Mouse (Mus musculus): Measurements from ENCODE around the gene Efnb2. TPM values are rescaled to one million over a fixed set of nuclear protein-coding genes. Genes with fewer than 3 reads are reported as not detected.
A peak's percentile ranks its signal among the peaks of the same experiment; 100 is the strongest.

Gene Efnb2
- total RNA-seq, 1 experiment from 2014 or later, result 31.5 TPM

GRCm38 (mm10) chr8:8619221-8620194, 41.5 kb downstream of the Efnb2 start:
- DNase-seq, result no peak

- DNase-seq, result no peak
These were observed 47.2 kb downstream of the Efnb2 start for GRCm38 (mm10) chr8:8613844-8614243.

DNA sequence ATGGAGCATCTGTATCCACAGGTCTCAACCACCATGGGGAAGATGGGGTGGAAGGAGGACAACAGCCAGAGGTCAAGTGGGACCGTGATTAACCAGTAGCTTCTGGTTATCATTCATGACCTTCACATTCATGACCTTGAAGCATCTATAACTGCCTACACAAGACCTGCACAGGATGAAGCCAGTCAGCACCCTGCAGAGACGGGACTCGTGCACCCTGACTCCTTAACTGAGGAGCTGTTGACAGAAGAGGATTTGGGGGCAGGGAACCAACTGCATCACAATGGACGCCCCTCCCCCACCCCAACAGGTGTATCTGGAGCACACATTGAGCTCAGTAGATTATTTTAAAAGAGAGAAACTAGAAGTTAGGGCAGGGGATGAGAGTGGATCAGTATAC, 49.1 kb downstream of the Efnb2 start:
- DNase-seq, result no peak

GRCm38 (mm10) chr8:8609791-8610190, 51.3 kb downstream of the Efnb2 start:
- DNase-seq, result no peak

DNA sequence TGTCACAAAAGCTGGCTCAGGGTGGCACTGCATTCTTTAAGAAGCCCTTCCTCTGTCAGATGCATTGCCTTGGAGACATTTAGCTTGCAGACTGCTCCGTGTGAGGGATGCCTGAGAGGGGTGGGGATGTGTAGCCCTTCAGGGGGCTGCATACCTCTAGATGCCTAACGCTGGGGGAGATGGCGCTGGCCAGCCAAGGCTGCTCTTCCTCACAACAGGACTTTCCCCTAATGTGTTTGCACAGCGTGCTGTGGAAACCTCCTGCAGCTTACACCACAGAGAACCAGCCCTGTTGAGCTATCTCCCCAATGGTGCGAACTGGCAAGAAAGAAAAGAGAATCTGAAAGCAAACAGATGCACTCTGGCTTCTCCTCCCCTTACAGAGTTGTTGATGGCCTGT, 51.9 kb downstream of the Efnb2 start:
- DNase-seq, result no peak

DNA sequence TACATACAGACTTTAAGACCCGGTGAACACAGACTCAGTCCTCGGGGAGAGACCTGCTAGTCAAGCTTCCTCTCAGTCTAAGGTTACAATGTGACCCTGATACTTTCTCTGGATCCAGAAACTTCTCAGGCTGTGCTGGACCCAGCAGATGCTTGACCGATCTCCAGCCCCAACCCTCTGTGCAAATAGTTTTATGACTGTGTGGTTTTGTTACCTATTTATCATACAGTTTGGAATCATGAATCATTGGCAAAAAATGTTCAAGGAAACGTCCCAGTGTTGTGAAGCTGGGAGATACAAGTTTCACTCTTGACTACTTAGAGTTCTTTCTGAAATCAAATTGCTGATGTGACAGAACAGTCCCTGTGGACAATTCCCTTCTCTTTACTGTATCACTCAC, 55.4 kb downstream of the Efnb2 start:
- no peak for DNase-seq

- no peak for DNase-seq
These were observed 57.2 kb downstream of the Efnb2 start for GRCm38 (mm10) chr8:8603875-8604274.

DNA sequence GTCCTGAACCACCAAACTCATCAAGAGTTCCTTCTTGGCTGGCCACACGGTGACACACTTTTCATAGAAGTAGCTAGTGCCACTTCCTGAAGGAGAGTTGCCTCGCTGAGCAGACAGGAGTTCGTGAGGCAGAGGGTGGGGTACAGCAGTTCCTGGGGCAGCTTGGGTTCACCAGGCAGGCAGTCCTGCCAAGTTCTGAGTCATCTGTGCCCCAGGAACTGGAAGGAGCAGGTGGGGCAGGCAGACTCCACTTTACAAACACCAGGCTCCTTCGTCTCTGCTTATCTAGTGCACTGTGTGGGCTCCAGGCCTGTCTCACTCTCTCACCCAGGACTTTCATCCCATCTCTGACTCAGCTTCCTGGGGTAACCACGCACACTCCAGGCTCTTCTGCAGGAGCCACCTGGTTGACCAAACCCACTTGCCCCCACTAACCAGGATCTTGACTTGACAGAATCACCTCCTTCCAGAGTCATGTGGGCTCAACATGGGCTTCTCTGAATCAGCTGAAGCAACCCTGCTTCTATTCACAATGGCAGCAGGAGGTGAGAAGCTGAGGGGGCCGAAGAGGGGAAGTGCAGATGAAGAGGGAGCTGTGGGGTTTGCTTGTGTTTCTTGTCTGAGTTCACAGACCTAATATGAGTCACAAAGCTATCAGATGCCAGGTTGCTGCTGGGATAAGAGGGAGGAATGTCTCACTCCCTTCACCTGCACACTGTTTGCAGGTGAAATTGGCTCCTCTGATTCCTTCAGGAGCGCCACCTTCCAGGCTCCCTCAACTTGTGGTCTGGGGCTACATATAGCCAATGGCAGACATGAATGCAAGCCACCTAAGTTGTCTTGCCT, 58.2 kb downstream of the Efnb2 start:
- peak; percentile 46 for DNase-seq

DNA sequence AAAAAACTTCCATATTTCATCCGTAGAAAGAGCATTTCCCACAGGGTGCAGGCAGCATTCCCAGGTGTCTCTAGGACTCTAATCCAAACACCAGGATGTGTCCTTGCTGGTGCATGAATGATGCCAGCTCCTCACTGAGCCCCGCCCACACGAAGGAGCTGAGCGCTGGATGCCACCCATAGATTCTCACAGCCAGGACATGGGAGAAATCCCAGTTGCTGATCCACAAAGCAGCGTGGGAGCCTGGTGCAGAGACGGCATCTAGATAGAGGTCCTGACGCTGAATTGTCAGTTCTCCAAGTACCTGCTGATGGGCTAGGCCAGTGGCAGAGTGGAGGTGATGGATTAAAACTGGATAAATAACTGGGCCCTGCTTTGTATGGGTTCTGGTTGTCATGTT, 61.1 kb downstream of the Efnb2 start:
- DNase-seq, result no peak

GRCm38 (mm10) chr8:8597434-8597833, 63.6 kb downstream of the Efnb2 start:
- no peak for DNase-seq

GRCm38 (mm10) chr8:8595831-8596611, 65.0 kb downstream of the Efnb2 start:
- peak; percentile 38 for DNase-seq

DNA sequence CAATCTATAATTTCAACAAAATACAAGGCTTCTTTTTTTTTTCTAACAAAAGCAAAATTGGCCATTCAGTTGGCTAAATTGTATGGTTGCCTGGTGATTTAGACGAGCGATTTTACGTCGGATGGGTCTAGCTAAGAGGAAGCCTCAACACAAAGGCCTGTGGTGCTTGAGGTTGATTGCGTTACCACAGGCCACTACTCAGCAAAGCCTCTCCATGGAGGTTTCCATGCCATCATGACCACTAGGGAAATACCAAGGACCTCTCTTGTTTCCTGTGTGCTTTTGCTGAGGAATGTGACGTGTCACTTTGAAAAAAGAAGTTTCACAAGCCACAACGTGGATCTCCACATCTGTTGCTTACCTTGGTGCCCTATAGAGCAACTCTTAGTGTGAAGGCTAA, 67.2 kb downstream of the Efnb2 start:
- no peak for DNase-seq

GRCm38 (mm10) chr8:8593371-8593770, 67.7 kb downstream of the Efnb2 start:
- DNase-seq, result peak; percentile 27

- peak; percentile 24 for DNase-seq
These were observed 68.7 kb downstream of the Efnb2 start for GRCm38 (mm10) chr8:8592331-8592730.

DNA sequence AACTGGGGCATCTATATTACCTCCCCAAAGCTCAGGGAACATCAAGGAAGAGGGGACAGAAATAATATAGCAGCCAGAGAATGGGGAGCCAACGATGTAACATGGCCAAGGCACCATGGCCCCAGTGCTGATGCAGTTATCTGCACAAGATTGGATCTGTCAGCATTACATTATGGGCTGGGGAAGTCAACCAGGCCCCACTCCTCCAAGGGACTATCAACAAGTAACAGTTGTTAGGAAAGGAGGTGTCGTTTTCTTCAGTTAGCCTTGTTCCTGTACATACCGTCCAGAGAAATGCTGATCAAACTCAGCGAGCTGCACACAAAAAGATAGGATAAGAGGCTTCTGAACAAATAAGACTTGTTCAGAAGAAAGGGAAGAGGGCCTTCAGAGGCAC, 77.1 kb downstream of the Efnb2 start:
- DNase-seq, result no peak

DNA sequence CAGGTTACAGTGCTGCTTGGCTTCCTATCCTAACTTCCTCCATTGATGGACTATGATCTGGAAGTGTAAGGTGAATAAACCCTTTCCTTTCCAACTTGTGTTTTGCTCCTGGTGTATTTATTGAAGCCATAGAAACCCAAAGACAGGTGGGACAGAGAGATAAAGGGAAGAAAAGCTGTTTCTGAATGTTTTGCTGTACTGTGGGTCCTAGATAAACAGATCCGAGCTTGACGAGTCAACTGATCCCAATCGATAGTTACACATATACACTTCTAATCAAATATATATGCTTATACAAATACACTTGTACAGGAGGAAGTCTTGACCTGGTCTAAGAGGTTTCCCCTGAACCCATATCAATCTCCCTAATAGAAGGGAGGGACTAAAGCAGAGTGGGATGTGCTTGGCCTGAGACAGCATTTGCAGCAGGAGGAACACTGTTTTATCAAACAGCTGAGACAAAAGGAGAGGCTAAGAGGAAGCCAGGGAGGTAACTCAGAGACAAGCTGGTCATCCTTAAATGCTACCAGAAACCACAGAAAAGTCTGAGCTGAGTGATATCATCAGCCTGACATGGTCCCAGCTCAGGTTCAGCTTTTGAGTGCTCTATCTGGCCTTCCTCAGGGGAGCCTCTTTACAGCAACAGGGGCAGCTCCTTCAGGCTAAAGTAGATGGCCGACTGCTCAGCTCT, 77.6 kb downstream of the Efnb2 start:
- DNase-seq, result no peak

DNA sequence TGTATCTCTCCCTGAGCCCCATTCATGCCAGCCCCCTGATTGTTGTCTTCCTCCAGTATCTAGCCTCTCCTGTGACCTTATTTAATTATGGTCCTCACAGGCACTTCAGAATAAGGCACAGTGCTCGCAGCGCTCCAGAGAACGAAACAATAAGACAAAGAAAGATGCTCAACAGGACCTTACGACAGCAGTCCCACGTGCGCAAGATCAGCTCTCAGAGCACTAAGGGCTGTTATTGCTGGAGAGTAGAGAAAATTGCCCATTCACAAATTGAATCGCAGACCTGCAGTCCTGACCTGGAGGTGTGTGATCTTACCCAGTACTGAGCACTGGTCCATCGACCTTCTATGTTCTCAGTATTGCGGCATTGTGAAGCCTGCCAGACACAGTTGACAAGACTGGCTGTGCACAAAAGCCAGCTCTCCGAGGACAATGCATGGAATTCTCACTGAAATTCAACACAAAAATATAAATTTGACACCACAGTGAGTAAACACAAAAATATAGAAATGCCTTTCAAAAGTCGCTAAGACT, 83.2 kb downstream of the Efnb2 start:
- DNase-seq, result no peak

DNA sequence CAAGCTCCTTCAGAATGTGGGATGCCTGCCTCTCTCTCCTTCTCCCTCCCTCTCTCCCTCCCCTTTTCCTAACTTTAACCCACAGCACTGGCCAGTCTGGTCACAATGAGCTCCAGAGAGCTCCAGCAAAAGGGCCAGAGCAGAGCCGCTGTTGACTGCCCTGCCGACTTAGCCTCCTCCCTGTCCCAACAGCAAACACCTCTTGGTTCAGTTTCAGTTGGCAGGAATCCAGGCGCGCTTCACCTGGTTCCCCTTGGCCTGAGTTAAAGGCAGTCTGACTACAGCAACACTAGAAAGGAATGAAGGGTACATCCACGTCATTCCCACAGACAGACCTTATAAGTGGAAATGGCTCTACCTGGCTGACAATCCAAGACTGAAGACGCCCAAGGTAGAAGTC, 84.2 kb downstream of the Efnb2 start:
- no peak for DNase-seq

DNA sequence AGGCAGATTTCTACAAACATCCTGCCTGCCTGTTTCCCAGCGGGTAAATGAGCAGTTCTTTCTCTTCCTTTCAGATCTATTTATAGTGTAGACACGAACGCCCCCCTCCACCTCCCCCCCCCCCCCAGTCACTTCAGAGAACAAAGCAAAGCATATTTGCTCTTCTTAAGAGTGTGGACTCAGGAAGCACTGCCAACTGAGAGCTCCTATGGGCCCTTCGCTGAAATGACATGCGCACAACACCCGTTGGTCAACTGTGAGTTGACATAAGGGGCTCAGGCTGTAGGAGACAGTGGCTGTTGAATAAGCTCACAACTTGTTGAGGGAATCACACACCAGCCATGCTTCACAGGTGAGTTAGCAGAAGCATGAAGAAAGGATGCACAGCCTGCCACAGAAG, 84.8 kb downstream of the Efnb2 start:
- no peak for DNase-seq

- no peak for DNase-seq
These were observed 86.2 kb downstream of the Efnb2 start for GRCm38 (mm10) chr8:8574521-8575499.
